Comparison of ENCODE assay signal across 24 mouse cellular contexts in the genomic region with DNA sequence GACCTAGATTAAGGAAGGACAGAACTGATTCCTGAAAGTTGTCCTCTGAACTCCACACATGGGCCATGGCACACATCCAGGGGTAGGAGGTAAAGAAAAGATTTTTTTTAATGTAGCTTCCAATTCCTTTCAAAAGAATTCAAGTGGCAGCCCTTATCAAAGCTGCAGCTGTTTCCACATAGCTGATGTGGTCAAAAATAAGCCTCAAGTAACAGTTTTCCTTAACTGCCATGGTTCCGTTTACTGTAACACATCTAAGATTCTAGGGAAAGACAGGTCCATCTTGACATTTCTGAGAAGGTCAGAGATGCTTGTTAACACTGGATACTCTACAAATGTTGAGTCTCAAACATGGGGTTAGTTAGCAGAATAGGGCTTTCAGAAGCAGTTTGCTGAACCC. TPM values are rescaled to one million over a fixed set of nuclear protein-coding genes. Genes with fewer than 3 reads are reported as not detected.
"Had no signal": no experiment of that assay in that cellular context is flagged by ENCODE, and none has a peak within 500 bp of the region (broad histone marks: within the 10 kb centered on the region; RNA-seq: fewer than 3 reads in every experiment).

No protein-coding gene starts in this region.

- H3K4me1 ChIP-seq: lung, embryonic 15.5 days; midbrain, embryonic 12.5 days; neural tube, embryonic 13.5 days; neural tube, embryonic 15.5 days; stomach, embryonic 15.5 days had no signal

- H3K9me3 ChIP-seq: lung, embryonic 15.5 days; midbrain, embryonic 10.5 days; midbrain, embryonic 12.5 days; neural tube, embryonic 13.5 days; neural tube, embryonic 15.5 days; stomach, embryonic 15.5 days had no signal

- ATAC-seq: liver, postnatal 0 days; lung, postnatal 0 days; midbrain, embryonic 16.5 days had no signal

- DNase-seq: liver, postnatal 0 days; lung, adult 2 months; lung, postnatal 14 days; lung, postnatal 36 days; midbrain, embryonic 14.5 days; right cerebral cortex, postnatal 14 days; thymus, adult 2 months; thymus, postnatal 25 days; thymus, postnatal 4 days had no signal

- H3K27ac ChIP-seq: lung, embryonic 15.5 days; macrophage; midbrain, embryonic 10.5 days; midbrain, embryonic 12.5 days; neural tube, embryonic 13.5 days; neural tube, embryonic 15.5 days; stomach, embryonic 15.5 days; stomach, postnatal 0 days had no signal

- H3K4me3 ChIP-seq: lung, embryonic 15.5 days; midbrain, embryonic 10.5 days; midbrain, embryonic 12.5 days; myocyte; neural tube, embryonic 13.5 days; neural tube, embryonic 15.5 days; stomach, embryonic 15.5 days had no signal

- H3K4me2 ChIP-seq: lung, embryonic 15.5 days; midbrain, embryonic 12.5 days; neural tube, embryonic 13.5 days; neural tube, embryonic 15.5 days; stomach, embryonic 15.5 days had no signal

- H3K9ac ChIP-seq: liver, postnatal 0 days; lung, embryonic 15.5 days; midbrain, embryonic 12.5 days; neural tube, embryonic 13.5 days; neural tube, embryonic 15.5 days; stomach, embryonic 15.5 days had no signal

- H3K36me3 ChIP-seq: lung, embryonic 15.5 days; midbrain, embryonic 10.5 days; midbrain, embryonic 12.5 days; neural tube, embryonic 13.5 days; neural tube, embryonic 15.5 days; stomach, embryonic 15.5 days had no signal

- H3K27me3 ChIP-seq: lung, embryonic 15.5 days; midbrain, embryonic 12.5 days; neural tube, embryonic 13.5 days; neural tube, embryonic 15.5 days; stomach, embryonic 15.5 days had no signal

RNA-seq across cellular contexts. Expression of a gene that starts 34.9 kb away (rescaled TPM):
- total RNA-seq: megakaryocyte, adult 5-6 weeks; megakaryocyte-erythroid progenitor cell, adult 5-6 weeks had no signal
- polyA plus RNA-seq: liver, postnatal 0 days; lung, embryonic 15.5 days; lung, postnatal 0 days; macrophage; spleen, adult 2 months; thymus, adult 2 months; urinary bladder, adult 2 months had no signal
